Mouse (Mus musculus): Measurements from ENCODE around the gene Kansl1l.

- no peak for TF ChIP-seq POLR2A (IDR thresholded peaks at IDR 0.05; ENCODE audit: extremely low read depth, insufficient read depth, low read length)
- no peak for TF ChIP-seq CTCF (IDR thresholded peaks at IDR 0.05; ENCODE audit: low read depth, low read length)
Observed at GRCm38 (mm10) chr1:66677928-66678327, 139.4 kb downstream of the Kansl1l start.
